Mouse (Mus musculus): ENCODE measurements around the gene Msh5. TPM values are rescaled to one million over a fixed set of nuclear protein-coding genes. Genes with fewer than 3 reads are reported as not detected.
A peak's percentile ranks its signal among the peaks of the same experiment; 100 is the strongest.
"Not testable (repeated sequence)": the region's sequence is repeated elsewhere in the genome, so short reads cannot be mapped to it uniquely, and the experiment has no call there.

The Msh5 gene
- polyA plus RNA-seq, 1 experiment from 2014 or later = 5.2 TPM

GRCm38 (mm10) chr17:34998526-34999430 lies 47.8 kb downstream of the Msh5 start:
- H3K36me3 ChIP-seq = peaks cover 54% of the 10 kb centered on the region
- H3K27me3 ChIP-seq (ENCODE audit: low read depth, poor library complexity, severe bottlenecking) = no peaks in the 10 kb centered on the region
- H3K27ac ChIP-seq = peak overlapping the region; percentile 42; the same call in 1 of the 2 replicates
- no peak for DNase-seq (ENCODE audit: low spot score)
- 94% methylated on average over 15 of the region's 15 CpGs for WGBS
- H3K9me3 ChIP-seq (replicated peaks) = no peaks in the 10 kb centered on the region
- H3K4me3 ChIP-seq = peak overlapping the region; percentile 84; the same call in 1 of the 2 replicates
- peaks cover 41% of the 10 kb centered on the region for H3K4me1 ChIP-seq

- DNase-seq (ENCODE audit: low spot score) = no peak
- Histone ChIP-seq H3K9me3 (replicated peaks) (no peaks in the 10 kb centered on the region), H3K36me3 (peaks cover 56% of the 10 kb centered on the region), H3K4me3 (0 out of 2 replicates have a peak overlapping the region, but pooled peaks have one; percentile 13), H3K27me3 (ENCODE audit: low read depth, poor library complexity, severe bottlenecking) (no peaks in the 10 kb centered on the region), H3K27ac (no peak overlapping the region), H3K4me1 (peaks cover 26% of the 10 kb centered on the region)
- WGBS = 93% methylated on average over 5 of the region's 5 CpGs
Observed at GRCm38 (mm10) chr17:34997142-34997483, 49.4 kb downstream of the Msh5 start.

GRCm38 (mm10) chr17:34996411-34997141 lies 50.0 kb downstream of the Msh5 start:
- no peak overlapping the region for H3K27ac ChIP-seq
- 0 out of 2 replicates have a peak overlapping the region, but pooled peaks have one; percentile 13 for H3K4me3 ChIP-seq
- no peaks in the 10 kb centered on the region for H3K9me3 ChIP-seq (replicated peaks)
- H3K36me3 ChIP-seq = peaks cover 61% of the 10 kb centered on the region
- 93% methylated on average over 12 of the region's 14 CpGs for WGBS
- peaks cover 25% of the 10 kb centered on the region for H3K4me1 ChIP-seq
- DNase-seq (ENCODE audit: low spot score) = no peak
- no peaks in the 10 kb centered on the region for H3K27me3 ChIP-seq (ENCODE audit: low read depth, poor library complexity, severe bottlenecking)

GRCm38 (mm10) chr17:34995927-34996326 lies 50.6 kb downstream of the Msh5 start:
- DNase-seq (ENCODE audit: low spot score); H3K27me3 ChIP-seq (ENCODE audit: low read depth, poor library complexity, severe bottlenecking); H3K9me3 ChIP-seq (replicated peaks); H3K4me3 ChIP-seq; H3K27ac ChIP-seq: not testable (repeated sequence)
- Histone ChIP-seq H3K36me3 (peaks cover 68% of the 10 kb centered on the region), H3K4me1 (peaks cover 25% of the 10 kb centered on the region)
- WGBS = 98% methylated on average over 4 of the region's 4 CpGs

- H3K9me3 ChIP-seq (replicated peaks); H3K27ac ChIP-seq; DNase-seq (ENCODE audit: low spot score); H3K27me3 ChIP-seq (ENCODE audit: low read depth, poor library complexity, severe bottlenecking); H3K4me3 ChIP-seq: not testable (repeated sequence)
- WGBS = 96% methylated on average over 4 of the region's 4 CpGs
- Histone ChIP-seq H3K4me1 (peaks cover 21% of the 10 kb centered on the region), H3K36me3 (peaks cover 75% of the 10 kb centered on the region)
Observed at GRCm38 (mm10) chr17:34995192-34995591, 51.4 kb downstream of the Msh5 start.

- Histone ChIP-seq H3K9me3 (replicated peaks) (no peaks in the 10 kb centered on the region), H3K4me3 (no peak overlapping the region), H3K27me3 (ENCODE audit: low read depth, poor library complexity, severe bottlenecking) (no peaks in the 10 kb centered on the region), H3K36me3 (peaks cover 78% of the 10 kb centered on the region), H3K27ac (no peak overlapping the region), H3K4me1 (peaks cover 17% of the 10 kb centered on the region)
- DNase-seq (ENCODE audit: low spot score) = no peak
Observed at GRCm38 (mm10) chr17:34994751-34995150, 51.8 kb downstream of the Msh5 start.

GRCm38 (mm10) chr17:34984218-34984617 lies 62.3 kb downstream of the Msh5 start:
- 78% methylated on average over 2 of the region's 2 CpGs for WGBS
- no peaks in the 10 kb centered on the region for H3K27me3 ChIP-seq (ENCODE audit: low read depth, poor library complexity, severe bottlenecking)
- no peak overlapping the region for H3K27ac ChIP-seq
- H3K9me3 ChIP-seq (replicated peaks) = no peaks in the 10 kb centered on the region
- H3K36me3 ChIP-seq = peaks cover 50% of the 10 kb centered on the region
- H3K4me1 ChIP-seq = peaks cover 16% of the 10 kb centered on the region
- DNase-seq (ENCODE audit: low spot score) = no peak
- H3K4me3 ChIP-seq = no peak overlapping the region

- Histone ChIP-seq H3K27ac (peak overlapping the region; percentile 99), H3K27me3 (ENCODE audit: low read depth, poor library complexity, severe bottlenecking) (no peaks in the 10 kb centered on the region), H3K4me3 (peak overlapping the region; percentile 95), H3K9me3 (replicated peaks) (no peaks in the 10 kb centered on the region), H3K36me3 (peaks cover 41% of the 10 kb centered on the region), H3K4me1 (peaks cover 16% of the 10 kb centered on the region)
- WGBS = 0% methylated on average over 15 of the region's 15 CpGs
- no peak for DNase-seq (ENCODE audit: low spot score)
Observed at GRCm38 (mm10) chr17:34982328-34982727, 64.2 kb downstream of the Msh5 start.

GRCm38 (mm10) chr17:34981690-34982180 lies 64.8 kb downstream of the Msh5 start, which contains the start of gene Lsm2:
Gene Lsm2, plus strand, starts transcription at chr17:34981862.
- peak; percentile 92 for DNase-seq (ENCODE audit: low spot score)
- Histone ChIP-seq H3K4me1 (peaks cover 16% of the 10 kb centered on the region), H3K27ac (peak within 1 kb of the TSS; percentile 99), H3K4me3 (peak within 1 kb of the TSS; percentile 95), H3K36me3 (peaks cover 41% of the 10 kb centered on the region), H3K9me3 (replicated peaks) (no peaks in the 10 kb centered on the region), H3K27me3 (ENCODE audit: low read depth, poor library complexity, severe bottlenecking) (no peaks in the 10 kb centered on the region)
- under 1% methylated on average over 58 of the region's 58 CpGs for WGBS

GRCm38 (mm10) chr17:34980655-34981054 lies 65.9 kb downstream of the Msh5 start:
- WGBS = 37% methylated on average over 2 of the region's 2 CpGs

GRCm38 (mm10) chr17:34979631-34980030 lies 66.9 kb downstream of the Msh5 start:
- 95% methylated on average over 4 of the region's 4 CpGs for WGBS
- Histone ChIP-seq H3K36me3 (peaks cover 21% of the 10 kb centered on the region), H3K27ac (no peak overlapping the region), H3K4me1 (peaks cover 16% of the 10 kb centered on the region), H3K27me3 (ENCODE audit: low read depth, poor library complexity, severe bottlenecking) (no peaks in the 10 kb centered on the region), H3K9me3 (replicated peaks) (no peaks in the 10 kb centered on the region), H3K4me3 (no peak overlapping the region)
- DNase-seq (ENCODE audit: low spot score) = no peak

More at GRCm38 (mm10) chr17:34980655-34981054, 65.9 kb downstream of the Msh5 start:
- peaks cover 16% of the 10 kb centered on the region for H3K4me1 ChIP-seq
- no peaks in the 10 kb centered on the region for H3K27me3 ChIP-seq (ENCODE audit: low read depth, poor library complexity, severe bottlenecking)
- peak overlapping the region; percentile 95 for H3K4me3 ChIP-seq
- H3K9me3 ChIP-seq (replicated peaks) = no peaks in the 10 kb centered on the region
- H3K36me3 ChIP-seq = peaks cover 32% of the 10 kb centered on the region
- peak overlapping the region; percentile 99 for H3K27ac ChIP-seq
- DNase-seq (ENCODE audit: low spot score) = no peak
